Mouse (Mus musculus): ENCODE results near the gene Ermard.

The Ermard gene

DNA sequence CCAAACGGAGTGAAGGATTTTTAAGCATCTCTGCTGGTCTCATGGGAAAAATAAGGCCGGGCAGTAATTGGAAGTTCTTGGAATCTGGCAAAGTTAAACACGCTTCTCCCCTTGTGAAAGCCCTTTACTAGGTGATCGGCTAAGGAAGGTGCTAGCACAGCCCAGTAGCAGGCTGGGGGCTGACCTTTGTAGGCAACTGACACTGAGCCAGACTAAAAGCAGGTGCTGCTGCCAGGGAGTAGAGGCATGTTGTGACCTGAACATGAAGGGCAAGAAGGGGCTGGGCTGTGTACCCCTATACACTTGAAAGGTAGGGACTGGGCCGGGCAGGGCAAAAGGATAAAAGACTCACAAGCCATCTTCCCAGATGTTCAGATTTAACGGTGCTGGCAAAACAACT, 19.3 kb downstream of the Ermard start:
- WGBS = 89% methylated on average over 6 of the region's 6 CpGs

DNA sequence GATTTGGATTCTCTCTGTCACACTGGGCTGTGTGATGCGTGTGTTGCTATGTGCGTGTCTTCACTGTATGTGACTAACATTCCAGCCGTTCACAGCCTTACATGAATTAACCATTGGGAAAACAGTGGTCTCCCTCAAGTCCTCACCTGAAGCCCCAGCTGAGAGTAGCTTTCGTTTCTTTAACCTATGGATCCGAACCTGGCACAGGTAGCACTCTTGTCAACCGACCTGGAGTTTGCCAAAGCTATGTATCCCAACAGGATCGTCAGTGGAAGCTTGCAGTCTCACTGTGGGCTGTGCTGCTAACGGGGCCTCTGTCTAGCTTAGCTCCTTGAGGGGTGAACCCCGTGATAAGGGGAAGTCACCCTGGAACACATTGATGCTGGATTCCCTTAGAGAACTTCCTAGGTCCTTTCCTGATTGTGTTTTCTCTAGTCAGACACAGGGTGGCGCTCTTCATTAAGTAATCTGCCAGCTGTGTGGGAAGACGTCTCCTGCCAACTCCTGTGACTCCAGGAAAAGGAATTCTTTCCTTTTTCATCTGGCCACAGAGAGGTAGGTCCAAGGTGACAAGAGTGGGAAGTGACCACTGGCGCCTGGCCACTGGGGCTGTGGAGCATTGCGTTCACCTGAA, 24.5 kb downstream of the Ermard start:
- 42% methylated on average over 13 of the region's 13 CpGs for WGBS

DNA sequence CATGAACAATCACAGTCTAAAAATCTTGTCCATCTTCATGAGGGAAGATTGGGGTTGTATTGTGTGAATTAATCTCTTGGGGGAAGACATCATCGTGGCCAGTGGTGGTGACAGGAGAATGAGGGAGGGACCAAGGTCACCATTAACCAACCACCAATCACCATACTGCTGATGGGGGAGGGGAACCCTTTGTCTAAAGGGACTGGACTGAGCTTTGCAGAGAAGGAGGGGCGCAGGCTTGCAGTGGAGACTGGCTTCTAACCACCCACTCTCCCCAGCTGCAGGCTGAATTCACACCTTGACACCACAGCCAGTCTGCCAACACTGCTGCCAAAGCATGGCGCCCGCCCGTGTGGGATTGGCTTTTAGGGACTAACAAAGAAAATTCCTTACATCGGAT, 25.1 kb downstream of the Ermard start:
- WGBS = 39% methylated on average over 6 of the region's 6 CpGs

DNA sequence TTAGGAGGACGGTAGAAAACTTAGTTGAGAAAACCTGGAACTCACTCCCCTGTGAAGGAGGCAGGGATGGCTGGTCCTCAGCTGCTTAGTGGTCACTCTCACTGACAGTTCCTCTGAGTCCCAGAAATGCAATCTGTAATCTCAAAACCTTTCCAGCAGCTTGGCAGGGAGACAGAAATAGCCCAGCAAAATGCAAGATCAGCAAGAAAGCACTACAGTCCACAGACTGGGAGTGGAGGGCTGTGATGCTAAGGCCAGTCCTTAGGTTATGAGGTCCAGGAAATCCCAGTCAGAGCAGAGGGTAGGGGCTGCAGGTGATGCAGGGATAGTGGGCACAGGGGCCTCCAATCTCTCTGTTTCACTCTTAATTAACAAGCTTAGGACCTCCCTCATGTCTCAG, 25.9 kb downstream of the Ermard start:
- WGBS = 88% methylated on average over 1 of the region's 1 CpGs

DNA sequence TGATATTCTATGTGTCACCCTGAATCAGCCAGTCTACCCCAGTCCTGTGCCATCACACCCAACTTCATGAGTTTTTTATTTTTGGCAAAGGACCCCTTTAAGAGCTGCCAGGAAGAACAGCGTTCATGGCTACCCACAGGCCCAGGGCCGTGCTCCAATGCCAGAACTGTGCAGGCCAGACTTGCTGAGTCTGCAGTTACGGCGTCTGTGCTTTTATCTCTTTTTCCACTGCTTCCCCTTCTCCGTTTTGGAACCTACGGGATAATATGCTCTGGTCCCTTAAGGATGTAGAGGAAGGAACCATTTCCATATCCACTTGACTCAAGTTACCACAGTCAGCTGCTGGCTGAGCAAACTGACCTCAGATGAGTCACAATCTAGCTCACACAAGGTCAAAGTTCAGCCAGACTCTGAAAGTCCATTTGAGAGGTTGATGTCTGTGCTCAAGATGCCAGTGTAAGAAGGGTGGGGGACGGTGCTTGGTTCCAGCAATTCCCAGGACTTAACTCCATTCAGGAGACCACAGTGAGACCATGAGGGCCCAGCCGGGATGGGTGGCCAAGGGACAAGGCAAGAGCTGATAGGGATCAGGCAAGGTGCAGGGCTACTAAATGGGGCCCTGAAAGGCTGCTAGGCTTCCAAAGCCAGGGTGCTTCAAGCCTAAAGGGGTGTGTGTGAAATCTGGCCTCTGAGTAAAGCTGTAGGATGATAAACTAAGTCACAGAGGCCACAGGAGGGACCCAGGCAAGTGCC, 27.2 kb downstream of the Ermard start:
- WGBS = 72% methylated on average over 8 of the region's 8 CpGs

DNA sequence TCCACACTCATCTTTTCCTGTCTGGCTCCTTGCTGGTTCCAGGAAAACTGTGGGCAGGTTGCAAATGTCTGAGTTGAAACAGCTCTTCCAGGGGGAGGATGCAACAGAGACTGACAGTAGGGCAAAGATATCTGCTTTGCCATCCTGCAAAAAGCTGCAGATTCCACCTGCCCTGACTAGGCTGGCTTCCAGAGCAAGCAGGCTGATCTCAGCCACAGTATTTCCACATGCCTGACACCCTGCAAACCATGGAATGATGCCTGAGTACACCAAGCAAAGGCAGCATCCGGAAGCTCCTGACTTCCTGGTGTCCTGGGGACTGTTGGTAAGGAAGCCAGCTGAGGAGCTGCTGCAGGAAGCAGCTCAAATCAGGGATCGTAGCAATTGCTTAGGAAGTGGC, 28.1 kb downstream of the Ermard start:
- WGBS = 41% methylated on average over 2 of the region's 2 CpGs

DNA sequence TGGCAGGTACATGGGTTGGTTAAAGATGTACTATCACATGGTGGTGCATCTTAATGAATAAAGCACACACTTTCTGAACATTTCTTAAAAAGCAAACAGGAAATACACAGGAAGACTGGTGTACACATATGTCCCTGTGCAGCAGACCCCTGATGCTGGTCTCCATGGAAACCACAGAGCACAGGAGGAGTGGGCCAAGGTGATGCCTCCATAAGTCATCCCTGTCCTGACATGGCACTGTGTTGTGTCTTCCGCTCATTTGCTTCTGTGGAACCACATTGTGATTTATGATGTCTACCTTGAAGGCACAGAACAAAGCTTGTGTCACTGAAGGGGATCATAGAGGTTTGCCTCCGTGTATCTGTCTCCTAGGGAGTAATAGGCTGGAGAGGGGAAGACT, 31.2 kb downstream of the Ermard start:
- WGBS = 95% methylated on average over 2 of the region's 2 CpGs

DNA sequence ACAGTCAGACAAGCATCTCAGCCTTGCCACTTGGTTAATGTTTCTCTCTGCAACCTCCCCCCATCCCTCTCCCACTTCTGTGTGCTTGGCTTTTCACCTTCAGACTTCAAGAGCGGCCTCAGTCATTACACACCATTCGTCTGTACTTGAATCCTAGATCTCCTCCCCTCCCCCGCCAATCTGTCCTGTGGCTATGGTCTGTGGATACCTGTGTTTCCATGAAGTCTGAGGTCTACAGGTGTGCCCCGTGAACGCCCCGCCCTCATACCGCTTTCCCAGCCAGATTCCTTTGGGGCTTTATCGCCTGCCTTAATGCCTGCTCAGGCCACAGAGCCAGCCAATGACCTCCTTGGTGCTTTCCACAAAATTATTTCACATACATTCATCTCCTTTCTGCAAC, 34.0 kb downstream of the Ermard start:
- 89% methylated on average over 8 of the region's 8 CpGs for WGBS

DNA sequence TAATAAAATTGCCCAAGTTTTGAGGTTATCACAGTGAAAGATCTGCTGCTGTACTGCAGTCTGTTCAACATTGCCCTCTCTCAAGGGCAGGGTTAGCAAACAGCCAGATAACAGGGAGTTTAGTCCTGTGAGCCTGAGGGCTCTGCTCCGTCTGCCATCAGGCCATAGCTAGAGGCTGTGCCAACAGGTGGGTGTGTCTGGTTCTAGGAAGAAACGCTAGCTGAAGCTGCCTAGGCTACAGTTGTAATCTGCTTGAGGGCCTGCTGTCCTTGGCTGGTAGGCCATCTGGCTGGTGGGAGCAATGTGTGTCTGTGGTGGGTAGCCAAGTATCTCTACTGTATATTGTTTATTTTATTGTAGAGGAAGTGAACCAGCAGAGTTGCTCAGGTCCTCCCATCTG, 36.5 kb downstream of the Ermard start:
- WGBS = 49% methylated on average over 2 of the region's 2 CpGs

DNA sequence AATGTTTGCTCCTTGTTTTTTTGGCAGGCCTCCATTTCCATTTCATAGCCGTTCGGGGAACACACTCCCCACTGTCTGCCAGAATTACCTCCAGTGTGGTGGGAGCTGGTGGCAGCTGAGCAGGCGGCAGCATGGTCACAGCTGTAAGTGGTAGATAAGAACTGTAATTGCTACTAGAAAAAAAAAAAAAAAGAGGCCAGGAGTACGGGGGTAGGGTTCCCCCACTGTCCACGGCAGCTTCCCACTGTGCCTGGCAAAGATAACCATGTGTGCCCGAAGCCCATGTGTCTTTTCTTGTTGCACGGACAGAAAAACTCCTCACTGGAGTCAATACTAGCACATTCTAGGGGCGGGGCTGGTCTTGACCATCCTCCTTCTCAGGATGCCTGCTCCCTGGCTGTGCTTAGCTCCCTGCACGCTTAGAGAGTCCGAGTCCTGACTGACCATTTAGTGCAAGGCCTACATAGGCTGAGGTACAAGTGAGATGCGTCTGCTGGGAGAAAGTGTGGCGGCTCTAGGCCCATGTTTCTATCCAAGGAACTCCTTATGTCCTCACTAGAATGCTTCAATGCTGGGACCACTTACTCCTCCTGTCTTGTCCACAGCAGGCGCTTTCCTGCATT, 43.3 kb downstream of the Ermard start:
- WGBS = 62% methylated on average over 13 of the region's 13 CpGs

DNA sequence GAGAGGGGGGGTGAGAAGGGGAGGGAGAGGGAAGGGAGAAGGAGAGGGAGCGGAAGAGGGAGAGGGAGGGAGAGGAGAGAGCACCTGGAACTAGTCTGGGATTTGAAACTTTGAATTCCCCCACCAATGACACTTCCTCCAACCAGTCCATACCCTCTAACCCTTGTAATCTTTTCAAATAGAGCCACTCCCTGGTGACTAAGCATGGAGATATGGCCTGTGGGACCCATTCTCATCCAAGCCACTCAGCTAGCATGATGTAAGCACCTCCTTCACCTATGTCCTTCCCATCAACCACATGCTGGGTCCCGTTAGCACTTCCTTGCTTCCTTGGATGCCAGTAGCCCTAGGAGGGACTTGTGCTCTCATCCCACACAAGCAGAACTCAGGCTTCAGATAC, 44.0 kb downstream of the Ermard start:
- 89% methylated on average over 2 of the region's 2 CpGs for WGBS

DNA sequence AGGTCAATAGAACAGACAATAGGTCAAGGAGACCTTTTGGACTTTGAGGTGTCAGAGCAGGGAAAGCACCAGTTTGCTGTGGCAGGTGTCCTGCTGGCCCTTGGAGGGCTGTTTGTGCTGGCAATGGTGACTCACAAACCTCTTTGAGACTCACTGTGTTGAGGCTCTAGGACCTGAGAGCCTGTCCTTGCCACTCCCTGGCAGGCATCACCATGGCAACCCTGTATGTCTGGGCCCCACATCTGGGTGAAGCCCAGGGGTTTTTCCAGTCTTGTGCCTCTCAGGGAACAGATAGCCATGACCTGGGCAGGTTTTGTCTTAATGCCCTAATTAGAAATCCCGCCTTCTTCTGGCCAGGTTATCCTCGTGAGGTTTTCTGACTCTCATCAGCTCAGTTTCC, 47.2 kb downstream of the Ermard start:
- 62% methylated on average over 2 of the region's 2 CpGs for WGBS

DNA sequence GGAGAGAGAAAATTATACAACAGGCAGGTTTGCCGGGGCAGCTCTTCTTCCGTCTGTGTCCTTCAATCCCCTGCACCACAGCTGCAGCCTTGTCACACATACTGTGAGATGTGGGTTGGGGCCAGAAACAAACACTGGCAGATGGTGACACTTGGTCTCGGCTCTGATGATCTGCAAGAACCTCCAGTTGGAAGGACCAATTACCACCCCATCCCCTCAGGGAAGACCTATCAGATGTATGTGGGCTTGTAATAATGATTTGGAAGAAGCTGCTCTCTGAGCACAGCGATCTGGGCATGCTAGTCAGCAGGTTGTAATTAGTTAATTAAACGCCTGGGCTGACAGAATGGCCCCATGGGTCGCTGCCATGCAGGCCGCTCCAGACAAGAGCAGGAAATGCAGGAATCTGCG, 47.6 kb downstream of the Ermard start:
- WGBS = 44% methylated on average over 8 of the region's 8 CpGs

DNA sequence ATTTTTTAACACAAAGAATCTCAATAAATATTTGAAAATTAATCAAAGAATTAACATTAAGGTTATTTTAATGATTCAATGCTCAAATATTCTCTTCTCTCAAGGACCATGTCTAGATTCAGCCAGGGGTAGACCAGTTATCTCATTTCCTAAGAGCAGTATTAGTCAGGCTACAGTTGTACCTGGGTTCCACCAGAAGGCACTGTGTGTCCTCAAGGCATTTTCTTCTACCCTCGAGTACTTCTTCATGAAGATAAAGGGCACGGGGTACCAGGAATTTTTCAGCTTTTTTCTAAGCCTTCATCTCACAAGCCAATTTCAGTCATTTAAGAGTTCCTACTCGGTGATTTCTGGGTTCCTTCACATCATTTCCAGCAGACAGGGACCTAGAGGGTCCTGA, 50.7 kb downstream of the Ermard start:
- WGBS = 93% methylated on average over 3 of the region's 3 CpGs

DNA sequence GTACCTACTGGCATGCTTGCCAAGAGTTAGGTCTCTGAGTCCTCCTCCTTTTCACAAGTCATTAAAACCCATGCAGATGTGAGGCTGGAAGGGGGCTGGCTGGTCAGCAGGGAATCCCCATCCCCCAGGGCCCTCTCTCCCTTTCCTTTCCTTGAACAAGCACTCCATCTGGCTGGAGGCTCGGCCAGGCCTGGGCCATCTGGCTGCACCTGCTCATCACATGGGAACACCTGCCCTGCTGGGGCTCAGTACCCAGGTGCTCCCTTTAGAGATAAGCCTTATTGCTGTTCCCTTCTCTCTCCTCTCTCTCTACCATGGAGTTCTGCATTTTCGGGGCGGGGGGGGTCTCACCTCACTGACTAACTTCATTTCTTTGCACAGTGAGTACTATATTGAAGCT, 52.5 kb downstream of the Ermard start:
- 62% methylated on average over 3 of the region's 3 CpGs for WGBS

DNA sequence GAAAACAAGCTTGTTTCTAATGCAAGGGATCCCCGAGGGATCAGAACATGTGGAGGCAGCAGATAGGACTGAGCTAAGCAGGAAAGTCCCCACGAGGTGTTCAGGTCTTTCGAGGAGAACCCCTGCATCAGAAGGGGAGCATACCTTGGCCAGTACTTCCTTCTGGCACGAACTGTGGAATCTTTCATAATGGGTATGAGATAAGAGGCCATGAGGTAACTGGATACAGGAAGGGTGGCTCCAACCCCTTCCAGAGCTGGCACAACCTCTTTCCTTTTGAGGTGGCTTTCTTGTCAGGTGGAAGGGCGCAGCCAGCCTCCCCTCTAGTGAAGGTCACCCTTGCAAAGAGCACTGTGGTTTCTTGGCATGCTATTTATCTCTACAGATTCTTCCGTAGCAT, 55.8 kb downstream of the Ermard start:
- 88% methylated on average over 6 of the region's 6 CpGs for WGBS

DNA sequence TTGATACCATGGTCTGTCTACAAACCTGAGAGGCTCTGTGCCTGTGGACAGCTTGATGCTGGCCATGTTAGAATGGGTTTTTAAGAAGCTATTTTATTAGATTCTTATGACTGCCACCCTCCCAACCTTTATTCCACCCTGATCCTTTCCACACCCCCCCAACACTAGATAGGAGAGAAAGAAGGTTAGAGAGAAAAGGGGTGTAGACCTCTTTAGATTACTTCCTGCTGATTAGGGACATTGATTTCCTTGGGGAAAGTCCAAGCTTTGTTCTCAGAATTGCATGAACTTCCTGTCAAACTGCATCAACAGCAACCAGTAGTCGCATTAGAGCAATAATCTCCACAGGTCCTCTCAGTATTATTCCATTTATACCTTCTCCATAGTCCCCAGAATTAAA, 57.7 kb downstream of the Ermard start:
- 80% methylated on average over 1 of the region's 1 CpGs for WGBS

DNA sequence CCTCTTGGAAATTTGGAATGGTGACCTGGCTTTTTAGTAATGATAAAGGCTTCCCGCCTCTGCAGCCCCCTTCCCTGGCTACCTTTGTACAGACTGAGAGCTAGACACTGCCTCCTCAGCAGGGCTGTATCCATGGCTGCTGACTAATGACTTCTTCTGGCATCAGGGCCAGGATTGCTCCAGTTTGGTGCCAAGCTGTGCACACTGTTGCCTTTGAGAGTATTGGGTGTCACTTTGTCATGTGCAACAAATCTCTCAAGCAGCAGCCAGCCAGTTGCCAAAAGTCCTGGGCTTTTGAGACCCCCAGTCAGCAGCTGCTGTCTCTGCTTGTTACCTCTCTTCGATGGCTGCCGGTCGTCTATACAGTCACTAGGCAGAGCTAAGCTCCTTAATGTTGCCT, 60.3 kb downstream of the Ermard start:
- 72% methylated on average over 4 of the region's 4 CpGs for WGBS

DNA sequence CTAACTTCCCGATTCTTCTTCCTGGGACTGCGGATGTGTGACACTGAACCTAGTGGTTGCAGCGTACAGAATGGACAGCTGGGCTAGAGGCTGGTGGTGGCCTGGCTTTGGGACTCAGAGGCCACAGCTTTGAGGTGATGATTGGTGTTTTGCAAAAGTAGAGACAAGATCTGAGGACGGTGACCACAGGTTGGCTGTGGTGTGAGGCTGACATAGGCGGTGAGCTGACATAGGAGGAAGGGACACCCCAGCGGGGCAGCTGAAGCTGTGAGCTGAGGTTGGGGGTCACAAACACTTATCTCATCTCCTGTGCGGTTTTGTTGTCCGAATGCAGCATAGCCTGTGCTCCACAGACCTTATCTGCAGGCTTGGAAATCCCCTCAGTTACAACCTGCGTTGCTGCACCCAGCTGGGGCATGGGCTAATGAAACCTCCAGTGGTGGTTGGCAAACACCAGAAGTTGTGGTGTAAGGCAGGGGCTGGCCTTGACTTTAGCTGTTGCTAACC, 66.2 kb downstream of the Ermard start:
- 92% methylated on average over 9 of the region's 9 CpGs for WGBS

DNA sequence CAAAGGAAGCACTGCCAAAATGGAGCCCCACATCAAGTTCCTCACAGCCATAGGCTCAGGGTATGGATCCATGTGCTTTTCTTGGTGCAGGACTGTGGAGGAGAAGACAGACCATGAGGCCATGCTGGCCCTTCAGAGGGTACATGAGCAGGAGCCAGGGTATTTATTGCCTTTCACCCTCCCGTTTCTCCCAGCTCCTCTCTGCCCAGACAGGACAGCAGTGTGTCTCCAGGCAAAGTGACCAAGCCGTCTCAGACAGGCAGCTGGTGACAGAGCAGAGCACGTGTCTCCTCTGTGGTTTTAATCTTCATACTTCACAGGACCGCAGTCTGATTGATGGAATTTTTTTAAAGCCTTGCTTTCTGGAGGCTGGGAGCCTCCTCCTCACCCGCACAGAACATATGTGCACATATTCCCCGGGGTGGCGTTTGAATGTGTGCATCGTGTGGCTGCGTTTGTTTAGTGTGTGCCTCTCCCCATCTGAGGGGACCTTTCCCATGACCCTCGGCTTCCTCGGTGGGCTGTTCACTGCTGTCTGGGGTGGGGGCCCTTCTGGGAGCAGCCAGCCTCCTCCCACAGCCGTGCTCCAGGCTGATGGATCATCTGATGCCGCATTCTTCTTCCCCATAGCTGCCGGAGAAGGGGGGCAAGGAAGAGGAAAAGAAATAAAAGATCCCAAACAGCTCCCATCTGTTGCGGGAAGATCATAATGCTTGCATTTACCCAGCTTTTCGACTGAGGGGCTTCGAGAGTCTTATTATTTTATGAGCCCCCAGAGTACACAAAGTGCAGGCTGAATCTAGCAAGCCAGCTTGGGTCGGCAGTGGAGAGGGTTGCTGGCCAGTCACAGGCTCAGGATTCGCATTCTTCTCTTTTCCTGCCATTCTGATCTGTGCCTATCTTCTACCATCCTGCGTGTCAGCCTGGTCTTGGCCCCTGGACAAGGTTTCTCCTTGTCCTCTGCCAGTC, 67.7 kb downstream of the Ermard start:
- WGBS = 36% methylated on average over 20 of the region's 20 CpGs

DNA sequence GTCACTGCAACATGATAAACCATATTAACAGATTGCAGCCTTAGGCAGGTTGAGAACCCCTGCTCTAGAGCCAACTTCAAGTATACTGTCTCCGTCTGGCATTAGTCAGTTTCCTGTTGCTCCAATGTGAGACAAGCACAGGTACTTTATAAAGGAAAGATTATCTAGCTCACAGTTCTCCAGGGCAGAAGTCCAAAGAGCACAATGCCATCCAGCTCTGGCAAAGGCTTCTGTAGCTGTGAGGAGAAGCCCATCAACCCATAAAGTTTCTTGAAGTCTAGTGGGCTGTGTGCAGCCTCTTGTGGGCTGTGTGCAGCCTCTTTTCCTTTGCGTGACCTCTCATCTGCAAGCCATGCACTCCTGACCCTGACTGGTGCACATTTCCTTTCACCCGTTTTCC, 74.5 kb downstream of the Ermard start:
- WGBS = 85% methylated on average over 3 of the region's 3 CpGs

DNA sequence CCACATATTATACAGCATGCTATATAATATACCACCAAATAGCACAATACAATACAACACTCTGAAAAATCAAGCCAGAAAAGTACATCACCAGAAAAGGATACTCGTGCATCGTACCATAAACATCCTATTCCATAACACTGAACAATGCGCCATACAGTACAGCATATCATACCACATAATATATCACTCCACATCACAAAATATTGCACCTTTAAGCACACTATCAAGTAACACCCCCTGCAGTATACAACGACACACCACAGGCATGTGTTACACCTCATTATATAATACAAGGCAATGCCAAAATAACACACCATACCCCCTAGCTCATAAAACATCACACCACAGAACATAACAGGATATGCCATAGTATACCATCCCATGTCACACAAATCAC, 79.1 kb downstream of the Ermard start:
- WGBS = 92% methylated on average over 4 of the region's 4 CpGs
